Mouse (Mus musculus) intestine, postnatal 0 days (tissue): ENCODE results near the gene Rph3al. TPM values are rescaled to one million over a fixed set of nuclear protein-coding genes. Genes with fewer than 3 reads are reported as not detected.

Experiments used
- ATAC-seq: fragments of 200-750 bp; cut with Nextera tagmentation; 2 replicates; pipeline ENCODE4 v1.8.0; 2017; ENCODE audit warnings: mild to moderate bottlenecking, moderate TSS enrichment, moderate library complexity
- H3K27ac ChIP-seq: fragments of 300-500 bp; sonication (generic); 2 replicates; pipeline ENCODE4 v1.5.1; 2014; ENCODE audit warnings: mild to moderate bottlenecking, low read depth, low read length, moderate library complexity
- H3K27me3 ChIP-seq: fragments of 300-500 bp; sonication (generic); replicated peaks from 2 replicates; pipeline ENCODE4 v1.6.1; 2014; ENCODE audit warnings: low read length, mixed read lengths; ENCODE audit not compliant: control insufficient read depth, insufficient read depth
- H3K36me3 ChIP-seq: fragments of 300-500 bp; sonication (generic); 2 replicates; pipeline ENCODE4 v1.6.1; 2014; ENCODE audit warnings: mild to moderate bottlenecking, moderate library complexity; ENCODE audit not compliant: control insufficient read depth, insufficient read depth
- H3K4me1 ChIP-seq: fragments of 300-500 bp; sonication (generic); replicated peaks from 2 replicates; pipeline ENCODE4 v1.6.1; 2014; ENCODE audit warnings: antibody characterized with exemption, low read length, mixed read lengths; ENCODE audit not compliant: control insufficient read depth, insufficient read depth
- H3K4me2 ChIP-seq: fragments of 300-500 bp; sonication (generic); replicated peaks from 2 replicates; pipeline ENCODE4 v1.6.1; 2014; ENCODE audit warnings: low read depth, mild to moderate bottlenecking, moderate library complexity
- H3K4me3 ChIP-seq: fragments of 300-500 bp; sonication (generic); 2 replicates; pipeline ENCODE4 v1.5.1; 2014; ENCODE audit warnings: low read depth, low read length
- H3K9ac ChIP-seq: fragments of 300-500 bp; sonication (generic); 2 replicates; pipeline ENCODE4 v1.6.1; 2014; ENCODE audit warnings: mild to moderate bottlenecking, low read depth, low read length
- H3K9me3 ChIP-seq: fragments of 300-500 bp; sonication (generic); 2 replicates; pipeline ENCODE4 v1.6.1; 2016; ENCODE audit warnings: mixed run types; ENCODE audit not compliant: control insufficient read depth
- CTCF ChIP-seq: sonication (generic); IDR thresholded peaks from 2 replicates; pipeline ENCODE4 v1.5.1; 2016; ENCODE audit warnings: low read depth, mild to moderate bottlenecking, control low read depth, antibody characterized with exemption, moderate library complexity
- WGBS: fragments of 180-500 bp; shearing (Covaris S2); extraction: QIAGEN DNeasy Blood & Tissue Kit; methylation state at CpG from one replicate; pipeline ENCODE4 v1.1.7; 2014; 5-methylcytosine and 5-hydroxymethylcytosine counted together
- polyA plus RNA-seq: library from polyadenylated mRNA; unstranded; fragments of >200 nt; fragmentation: Nextera tagmentation; extraction: Ambion mirVana; gene quantifications from 2 replicates; pipeline ENCODE4 v1.2.1, GENCODE M21; 2015

Gene Rph3al
- polyA plus RNA-seq, 1 experiment from 2014 or later = 10.5 TPM

DNA sequence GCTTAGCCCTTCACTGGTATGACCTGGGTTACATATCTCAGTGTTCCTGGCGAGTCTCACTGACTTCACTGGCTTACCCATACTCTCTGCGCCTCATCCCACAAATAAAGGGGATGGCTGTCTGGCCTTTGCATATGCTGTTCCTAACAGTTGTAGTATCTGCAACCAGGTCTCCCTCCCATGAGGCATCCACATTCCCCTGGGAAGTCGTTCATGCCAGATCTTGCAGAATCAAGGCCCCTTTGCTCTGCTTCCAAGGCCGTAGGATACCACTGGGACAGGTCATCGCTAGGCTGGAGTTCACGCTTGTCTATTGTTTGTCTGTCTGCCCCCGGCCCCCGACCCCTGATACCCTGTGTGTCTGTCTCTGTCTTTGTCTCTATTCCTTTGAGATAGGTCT lies 78.8 kb downstream of the Rph3al start:
- Histone ChIP-seq H3K4me3 (no peak overlapping the region), H3K9ac (no peak overlapping the region), H3K27me3 (no peaks in the 10 kb centered on the region), H3K36me3 (0 out of 2 replicates have a peak, but pooled peaks cover 6% of the 10 kb centered on the region), H3K27ac (no peak overlapping the region), H3K4me2 (no peak overlapping the region), H3K9me3 (no peaks in the 10 kb centered on the region), H3K4me1 (no peaks in the 10 kb centered on the region)
- TF ChIP-seq CTCF = no peak
- whole genome bisulfite sequencing = 72% methylated on average over 8 of the region's 8 CpGs
- no peak for ATAC-seq

DNA sequence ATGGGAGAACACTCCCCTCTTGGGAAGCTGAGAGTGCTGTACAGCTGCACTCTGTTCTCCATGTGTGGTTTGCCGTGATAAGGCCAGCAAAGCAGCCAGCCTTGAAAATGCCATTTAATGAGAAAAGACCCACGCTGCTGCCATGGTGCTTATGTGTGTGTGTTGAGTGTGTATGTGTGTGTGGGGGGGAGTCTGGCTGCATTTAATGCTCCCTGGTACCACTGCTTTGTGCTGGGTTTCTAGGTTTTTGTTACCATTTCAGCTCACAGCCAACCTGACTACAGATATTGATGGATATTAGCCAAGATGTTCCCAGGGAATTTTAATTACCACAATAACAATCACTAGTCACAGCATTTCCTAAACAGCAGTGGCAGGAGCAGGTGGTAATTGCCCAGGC lies 79.3 kb downstream of the Rph3al start:
- Histone ChIP-seq H3K4me1 (no peaks in the 10 kb centered on the region), H3K4me3 (no peak overlapping the region), H3K36me3 (peaks cover 8% of the 10 kb centered on the region; the same call in 1 of the 2 replicates), H3K9me3 (no peaks in the 10 kb centered on the region), H3K27me3 (no peaks in the 10 kb centered on the region), H3K4me2 (no peak overlapping the region), H3K9ac (no peak overlapping the region), H3K27ac (no peak overlapping the region)
- 87% methylated on average over 2 of the region's 2 CpGs for WGBS
- TF ChIP-seq CTCF = no peak
- no peak for ATAC-seq

DNA sequence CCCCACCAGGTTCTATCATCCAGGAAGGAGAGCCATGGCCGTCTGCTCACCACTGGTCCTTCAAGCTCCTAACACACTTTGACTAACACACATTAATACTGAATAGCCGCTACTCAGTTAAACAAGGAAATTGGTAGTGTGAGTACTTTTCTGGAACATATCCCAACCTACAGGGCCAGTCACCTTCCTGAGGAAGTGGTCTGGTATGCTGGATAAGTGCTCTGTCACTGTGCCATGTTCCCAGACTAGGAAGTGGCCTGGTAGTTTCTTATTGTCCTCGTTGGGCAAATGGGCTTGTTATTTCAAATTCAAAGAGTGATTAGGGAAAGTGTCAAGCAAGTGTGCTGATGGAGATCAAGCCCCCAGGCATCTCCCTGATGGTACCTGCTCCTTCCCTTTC lies 80.4 kb downstream of the Rph3al start:
- H3K9ac ChIP-seq = no peak overlapping the region
- no peaks in the 10 kb centered on the region for H3K27me3 ChIP-seq
- no peak overlapping the region for H3K27ac ChIP-seq
- TF ChIP-seq CTCF = no peak
- H3K4me1 ChIP-seq = no peaks in the 10 kb centered on the region
- peaks cover 20% of the 10 kb centered on the region for H3K36me3 ChIP-seq
- H3K9me3 ChIP-seq = no peaks in the 10 kb centered on the region
- H3K4me2 ChIP-seq = no peak overlapping the region
- 70% methylated on average over 3 of the region's 3 CpGs for WGBS
- ATAC-seq = no peak
- H3K4me3 ChIP-seq = no peak overlapping the region

DNA sequence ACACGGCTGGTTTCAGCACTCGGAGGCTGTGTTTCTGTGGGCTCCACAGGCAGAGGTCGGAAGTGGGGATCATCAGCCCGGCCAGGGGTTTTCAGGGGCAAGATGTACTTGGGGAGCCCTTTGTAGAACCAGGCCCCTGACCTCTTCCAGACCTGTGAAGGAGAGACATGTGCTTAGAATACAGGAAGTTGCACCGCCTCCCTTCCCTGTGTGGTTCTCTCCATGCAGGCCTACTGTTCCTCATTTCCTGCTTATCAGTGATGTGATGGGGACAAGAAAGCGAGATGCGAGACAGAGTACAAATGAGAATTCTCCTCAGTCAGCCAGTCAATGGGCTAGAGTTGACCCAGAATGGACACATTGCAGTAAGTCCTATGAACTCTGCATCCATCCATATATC lies 83.9 kb downstream of the Rph3al start:
- no peak overlapping the region for H3K27ac ChIP-seq
- no peak for ATAC-seq
- H3K4me2 ChIP-seq = no peak overlapping the region
- H3K4me3 ChIP-seq = no peak overlapping the region
- H3K36me3 ChIP-seq = peaks cover 27% of the 10 kb centered on the region
- no peak overlapping the region for H3K9ac ChIP-seq
- 89% methylated on average over 7 of the region's 7 CpGs for WGBS
- no peaks in the 10 kb centered on the region for H3K27me3 ChIP-seq
- no peaks in the 10 kb centered on the region for H3K9me3 ChIP-seq
- no peaks in the 10 kb centered on the region for H3K4me1 ChIP-seq
- TF ChIP-seq CTCF = no peak

DNA sequence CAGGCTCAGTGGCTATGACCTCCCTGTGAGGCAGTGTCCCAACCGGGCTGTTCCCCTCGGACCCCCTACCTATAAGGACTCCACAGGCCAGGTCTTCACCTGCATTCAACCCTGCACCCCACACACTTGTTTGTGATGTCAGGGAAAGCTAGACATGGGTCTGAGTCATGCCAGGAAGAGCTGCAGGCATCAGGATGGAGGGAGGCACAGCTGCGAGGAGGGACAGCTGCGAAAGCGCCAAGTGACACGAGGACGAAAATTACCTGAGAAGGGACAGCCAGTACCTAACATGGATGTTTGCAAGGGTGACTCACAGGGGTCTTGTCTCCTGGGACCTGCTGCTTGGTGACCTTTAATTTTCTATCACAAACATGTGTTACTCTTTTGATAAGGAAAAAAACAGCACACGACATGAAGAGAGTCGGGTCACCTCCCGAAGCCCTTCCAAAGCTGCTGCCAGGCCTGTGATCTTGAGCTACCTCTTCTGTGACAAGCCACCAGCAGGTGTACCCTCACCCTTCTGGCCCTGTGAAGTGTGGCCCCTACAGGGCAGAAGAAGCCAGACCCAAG lies 85.1 kb downstream of the Rph3al start:
- WGBS = 89% methylated on average over 10 of the region's 10 CpGs
- Histone ChIP-seq H3K4me2 (no peak overlapping the region), H3K9ac (no peak overlapping the region), H3K4me3 (no peak overlapping the region), H3K27me3 (no peaks in the 10 kb centered on the region), H3K36me3 (peaks cover 27% of the 10 kb centered on the region), H3K27ac (no peak overlapping the region), H3K4me1 (no peaks in the 10 kb centered on the region), H3K9me3 (no peaks in the 10 kb centered on the region)
- no peak for TF ChIP-seq CTCF
- ATAC-seq = no peak

DNA sequence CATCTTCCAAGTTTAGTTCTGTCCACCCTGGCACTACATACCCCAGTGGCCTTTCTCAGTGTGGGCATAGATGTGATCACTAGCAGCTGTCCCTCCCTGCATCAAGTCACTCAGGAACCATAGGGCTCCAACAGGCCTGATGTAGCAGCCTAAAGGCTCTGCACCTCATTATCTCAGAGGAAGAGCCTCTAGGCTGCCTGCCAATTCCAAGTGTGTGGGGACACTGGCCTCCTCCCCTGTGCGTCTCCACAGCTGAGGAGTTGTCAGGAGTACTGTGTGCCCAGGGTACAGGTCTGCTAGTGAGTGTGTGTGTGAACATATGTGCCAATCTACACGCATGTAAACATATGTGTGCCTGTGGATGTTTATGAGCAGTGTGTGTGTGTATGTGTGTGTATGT lies 85.7 kb downstream of the Rph3al start:
- ATAC-seq = no peak
- Histone ChIP-seq H3K9ac (no peak overlapping the region), H3K4me1 (no peaks in the 10 kb centered on the region), H3K9me3 (no peaks in the 10 kb centered on the region), H3K27me3 (no peaks in the 10 kb centered on the region), H3K36me3 (peaks cover 27% of the 10 kb centered on the region), H3K4me2 (no peak overlapping the region), H3K4me3 (no peak overlapping the region), H3K27ac (no peak overlapping the region)
- TF ChIP-seq CTCF = no peak
- WGBS = 67% methylated on average over 2 of the region's 2 CpGs

DNA sequence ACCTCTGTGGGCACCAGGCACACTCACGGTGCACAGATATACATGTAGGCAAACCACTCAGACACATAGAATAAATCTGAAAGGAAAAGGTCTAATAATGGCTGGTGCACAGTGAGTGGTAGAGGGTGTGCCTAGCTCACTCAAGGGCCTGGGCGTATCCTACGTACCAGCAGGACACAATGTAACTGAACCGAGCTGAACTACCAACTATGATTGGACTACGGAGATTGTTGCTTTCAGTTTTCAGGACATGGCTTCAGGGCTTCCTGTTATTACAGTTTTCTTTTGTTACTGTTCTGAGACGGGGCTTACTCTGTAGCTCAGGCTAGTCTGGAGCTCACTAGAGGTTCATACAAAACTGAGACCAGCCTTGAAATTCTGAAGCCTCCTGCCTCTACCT lies 88.7 kb downstream of the Rph3al start:
- peaks cover 22% of the 10 kb centered on the region for H3K36me3 ChIP-seq
- H3K9me3 ChIP-seq = no peaks in the 10 kb centered on the region
- 78% methylated on average over 6 of the region's 6 CpGs for WGBS
- no peaks in the 10 kb centered on the region for H3K27me3 ChIP-seq
- H3K9ac ChIP-seq = no peak overlapping the region
- no peak overlapping the region for H3K4me3 ChIP-seq
- ATAC-seq = no peak
- no peak overlapping the region for H3K4me2 ChIP-seq
- TF ChIP-seq CTCF = no peak
- no peak overlapping the region for H3K27ac ChIP-seq
- H3K4me1 ChIP-seq = no peaks in the 10 kb centered on the region
